Mouse (Mus musculus): ENCODE results near the gene Ceacam2.
"Not testable (repeated sequence)": the region's sequence is repeated elsewhere in the genome, so short reads cannot be mapped to it uniquely, and the experiment has no call there.

The Ceacam2 gene

GRCm38 (mm10) chr7:25483133-25483735 is 56.4 kb downstream of the Ceacam2 start:
- DNase-seq (ENCODE audit: low read depth): no peak

- DNase-seq (ENCODE audit: low read depth): not testable (repeated sequence)
These were observed 58.9 kb downstream of the Ceacam2 start for GRCm38 (mm10) chr7:25480791-25481190.

- peak; percentile 8 for DNase-seq (ENCODE audit: low read depth)
These were observed 60.2 kb downstream of the Ceacam2 start for GRCm38 (mm10) chr7:25479440-25479839.

- not testable (repeated sequence) for DNase-seq (ENCODE audit: low read depth)
These were observed 61.9 kb downstream of the Ceacam2 start for GRCm38 (mm10) chr7:25477752-25478093.

- DNase-seq (ENCODE audit: low read depth): peak; percentile 5
These were observed 62.4 kb downstream of the Ceacam2 start, which contains the start of gene Ceacam1 for GRCm38 (mm10) chr7:25477091-25477751. TSS of gene Ceacam1 (minus strand) at chr7:25477603.

- DNase-seq (ENCODE audit: low read depth): not testable (repeated sequence)
These were observed 67.8 kb downstream of the Ceacam2 start for GRCm38 (mm10) chr7:25471821-25472220.

Measured in fibroblast of lung, adult 2 months (primary cell).